Mouse (Mus musculus) CH12.LX (cell line): ENCODE measurements around the gene Plcd4. TPM values are rescaled to one million over a fixed set of nuclear protein-coding genes. Genes with fewer than 3 reads are reported as not detected.

Experiments used
- DNase-seq: peaks from one replicate; pipeline ENCODE4 v3.0.0-alpha.2; 2013; ENCODE audit errors: extremely low read depth
- H3K27ac ChIP-seq: 2 replicates; pipeline ENCODE4 v1.5.1; 2012; ENCODE audit warnings: low read depth, mild to moderate bottlenecking, control low read depth, moderate library complexity; ENCODE audit not compliant: insufficient read depth
- H3K27me3 ChIP-seq: replicated peaks from 2 replicates; pipeline ENCODE3; 2012; ENCODE audit warnings: inconsistent platforms
- H3K36me3 ChIP-seq, 2 experiments: replicated peaks in 1 of 2; 2 replicates each; pipeline versions ENCODE3 to v1.6.1; 2012; ENCODE audit warnings: inconsistent platforms in 1 of 2, low read length in 1 of 2, mild to moderate bottlenecking in 1 of 2, mixed read lengths in 1 of 2, moderate library complexity in 1 of 2; ENCODE audit not compliant: control insufficient read depth in 1 of 2, insufficient read depth in 1 of 2
- H3K4me1 ChIP-seq, 2 experiments: 2 replicates each; pipeline ENCODE4 v1.6.1; 2012; ENCODE audit warnings: inconsistent platforms in 1 of 2, moderate library complexity in 1 of 2; ENCODE audit not compliant: insufficient read depth in 2 of 2, control insufficient read depth in 1 of 2
- H3K4me2 ChIP-seq: 2 replicates; pipeline ENCODE4 v1.6.1; 2012; ENCODE audit warnings: low read depth, mild to moderate bottlenecking, control low read depth; ENCODE audit not compliant: poor library complexity, insufficient read depth, severe bottlenecking
- H3K4me3 ChIP-seq, 3 experiments: fragments of 150-350 bp in 1 of 3; sonication (generic) in 1 of 3; replicated peaks in 1 of 3; 2 replicates each; pipeline versions ENCODE3 to v1.5.1; 2011 to 2012; ENCODE audit warnings: low read depth in 2 of 3, low read length in 2 of 3, mild to moderate bottlenecking in 2 of 3, moderate library complexity in 2 of 3, control low read depth in 1 of 3, improper control_type of control experiment in 1 of 3, inconsistent platforms in 1 of 3, mixed read lengths in 1 of 3; ENCODE audit not compliant: poor library complexity in 1 of 3
- H3K79me2 ChIP-seq: replicated peaks from 2 replicates; pipeline ENCODE4 v1.6.1; 2012; ENCODE audit warnings: mild to moderate bottlenecking, moderate library complexity; ENCODE audit not compliant: control insufficient read depth, poor library complexity, insufficient read depth, severe bottlenecking; ENCODE audit errors: extremely low read depth
- H3K9ac ChIP-seq: 2 replicates; pipeline ENCODE4 v1.6.1; 2012; ENCODE audit warnings: low read depth, mild to moderate bottlenecking, control low read depth, moderate library complexity; ENCODE audit not compliant: insufficient read depth
- H3K9me3 ChIP-seq: replicated peaks from 2 replicates; pipeline ENCODE3; 2012; ENCODE audit warnings: low read length, inconsistent platforms, mixed read lengths
- E2F4 ChIP-seq: IDR thresholded peaks from 2 replicates; pipeline ENCODE4 v1.6.1; 2011; ENCODE audit warnings: low read depth, low read length, improper control_type of control experiment; ENCODE audit not compliant: insufficient replicate concordance
- HCFC1 ChIP-seq: IDR thresholded peaks from 2 replicates; pipeline ENCODE4 v1.6.1; 2012; ENCODE audit warnings: low read depth, mild to moderate bottlenecking, inconsistent platforms, low read length, improper control_type of control experiment
- KAT2A ChIP-seq: IDR thresholded peaks from 2 replicates; pipeline ENCODE4 v1.6.1; 2012; ENCODE audit warnings: low read length, improper control_type of control experiment, inconsistent platforms; ENCODE audit not compliant: insufficient replicate concordance
- MAFK ChIP-seq: IDR thresholded peaks from 2 replicates; pipeline ENCODE4 v1.6.1; 2011; ENCODE audit warnings: low read length, improper control_type of control experiment; ENCODE audit not compliant: insufficient replicate concordance
- MAX ChIP-seq: IDR thresholded peaks from 2 replicates; pipeline ENCODE4 v1.6.1; 2011; ENCODE audit warnings: low read length, improper control_type of control experiment
- MAZ ChIP-seq: IDR thresholded peaks from 2 replicates; pipeline ENCODE4 v1.6.1; 2012; ENCODE audit warnings: low read depth, mild to moderate bottlenecking, inconsistent platforms, low read length, improper control_type of control experiment, moderate library complexity
- MEF2A ChIP-seq: IDR thresholded peaks from 2 replicates; pipeline ENCODE4 v1.6.1; 2014; ENCODE audit warnings: low read depth, mild to moderate bottlenecking, inconsistent platforms, low read length, improper control_type of control experiment, borderline replicate concordance
- MXI1 ChIP-seq: IDR thresholded peaks from 2 replicates; pipeline ENCODE4 v1.6.1; 2011; ENCODE audit warnings: mild to moderate bottlenecking, low read depth, low read length, improper control_type of control experiment
- MYC ChIP-seq: IDR thresholded peaks from 2 replicates; pipeline ENCODE4 v1.6.1; 2011; ENCODE audit warnings: low read depth, mild to moderate bottlenecking, improper control_type of control experiment, low read length
- NELFE ChIP-seq: IDR thresholded peaks from 2 replicates; pipeline ENCODE4 v1.6.1; 2011; ENCODE audit warnings: low read depth, low read length, improper control_type of control experiment
- NRF1 ChIP-seq: IDR thresholded peaks from 2 replicates; pipeline ENCODE4 v1.6.1; 2014; ENCODE audit warnings: low read depth, mild to moderate bottlenecking, inconsistent platforms, low read length, improper control_type of control experiment, moderate library complexity
- RAD21 ChIP-seq: IDR thresholded peaks from 2 replicates; pipeline ENCODE4 v1.6.1; 2011; ENCODE audit warnings: low read depth, mild to moderate bottlenecking, low read length, improper control_type of control experiment, moderate library complexity
- RCOR1 ChIP-seq: conservative IDR thresholded peaks from 2 replicates; pipeline ENCODE4 v1.6.1; 2012; ENCODE audit warnings: low read depth, mild to moderate bottlenecking, inconsistent platforms, low read length, improper control_type of control experiment
- SMC3 ChIP-seq: IDR thresholded peaks from 2 replicates; pipeline ENCODE4 v1.6.1; 2011; ENCODE audit warnings: low read depth, low read length, improper control_type of control experiment
- TBP ChIP-seq: conservative IDR thresholded peaks from 2 replicates; pipeline ENCODE4 v1.6.1; 2011; ENCODE audit warnings: low read depth, low read length, improper control_type of control experiment
- TCF12 ChIP-seq: IDR thresholded peaks from 2 replicates; pipeline ENCODE4 v1.6.1; 2014; ENCODE audit warnings: low read depth, mild to moderate bottlenecking, inconsistent platforms, low read length, improper control_type of control experiment
- UBTF ChIP-seq: IDR thresholded peaks from 2 replicates; pipeline ENCODE4 v1.6.1; 2012; ENCODE audit warnings: low read depth, mild to moderate bottlenecking, inconsistent platforms, low read length, improper control_type of control experiment, moderate library complexity
- USF2 ChIP-seq: conservative IDR thresholded peaks from 2 replicates; pipeline ENCODE4 v1.6.1; 2011; ENCODE audit warnings: low read depth, low read length, improper control_type of control experiment
- ZKSCAN1 ChIP-seq: IDR thresholded peaks from 2 replicates; pipeline ENCODE4 v1.6.1; 2012; ENCODE audit warnings: low read depth, inconsistent platforms, low read length, improper control_type of control experiment, borderline replicate concordance
- dilution Hi-C: fragments of 300-500 bp; cut with MboI; formaldehyde crosslinking; loops from 2 replicates; pipeline ENCODE4 v1.14.3; 2020; ENCODE audit warnings: low sequenced_read_pairs; ENCODE audit not compliant: extremely low pct_unique_long_range_greater_than_20kb, extremely low pct_ligation_motif_present
- in situ Hi-C: fragments of 300-500 bp; cut with MboI; formaldehyde crosslinking; loops from 3 replicates; pipeline ENCODE4 v1.14.3; 2019; ENCODE audit warnings: low sequenced_read_pairs, low pct_ligation_motif_present, low pct_unique_long_range_greater_than_20kb, mixed read lengths
- polyA plus RNA-seq: library from polyadenylated mRNA; unstranded; fragments of >175 nt; gene quantifications from 2 replicates; pipeline ENCODE4 v1.2.1, GENCODE M21; 2012; ENCODE audit warnings: low read depth; ENCODE audit not compliant: insufficient read length
- total RNA-seq, 2 experiments: library from RNA; depleted of rRNA; stranded (reverse); fragments of 300-350 nt in 1 of 2; fragments of >200 nt in 1 of 2; gene quantifications; 2 replicates each; pipeline ENCODE4 v1.2.3; 2012 to 2014

The Plcd4 gene
- total and polyA plus RNA-seq, 3 experiments = 0.21 to 0.97 TPM; not detected in 1

GRCm38 (mm10) chr1:74569739-74570719 is 27.3 kb downstream of the Plcd4 start:
- Histone ChIP-seq H3K4me1 (no peaks in the 10 kb centered on the region), H3K4me2 (no peak overlapping the region), H3K9ac (no peak overlapping the region), H3K27ac (no peak overlapping the region), H3K4me3 (no peak overlapping the region), H3K79me2 (peaks cover 10% of the 10 kb centered on the region), H3K9me3 (no peaks in the 10 kb centered on the region), H3K27me3 (no peaks in the 10 kb centered on the region), H3K36me3 (peaks cover 88 to 95% of the 10 kb centered on the region in 2 experiments)
- dilution Hi-C loops (no loop called here), in situ Hi-C loops (no loop called here)
- TF ChIP-seq MYC (no peak), HCFC1 (no peak), E2F4 (no peak), MEF2A (no peak), RAD21 (no peak), NELFE (no peak), KAT2A (no peak), TCF12 (no peak), MXI1 (no peak), SMC3 (no peak), MAX (no peak), RCOR1 (no peak), USF2 (no peak), UBTF (no peak), MAFK (no peak), MAZ (no peak), NRF1 (no peak), TBP (no peak)
- DNase-seq = no peak

- Histone ChIP-seq H3K4me1 (peaks cover 5 to 26% of the 10 kb centered on the region in 2 experiments), H3K4me3 (no peak overlapping the region), H3K27ac (no peak overlapping the region), H3K79me2 (peaks cover 39% of the 10 kb centered on the region), H3K27me3 (no peaks in the 10 kb centered on the region), H3K4me2 (no peak overlapping the region), H3K9me3 (no peaks in the 10 kb centered on the region), H3K9ac (no peak overlapping the region), H3K36me3 (peaks cover 34 to 67% of the 10 kb centered on the region in 2 experiments)
- DNase-seq = no peak
- dilution Hi-C loops = no loop called here
- in situ Hi-C loops = no loop called here
- TF ChIP-seq RAD21 = no peak
- no peak for TF ChIP-seq ZKSCAN1
- no peak for TF ChIP-seq TCF12
These were observed 39.9 kb downstream of the Plcd4 start for GRCm38 (mm10) chr1:74582621-74583020.
